Mouse (Mus musculus): Measurements from ENCODE around the gene Traf3ip2. TPM values are rescaled to one million over a fixed set of nuclear protein-coding genes. Genes with fewer than 3 reads are reported as not detected.

Gene Traf3ip2
- polyA plus RNA-seq, 1 experiment from 2014 or later: 12.9 TPM

DNA sequence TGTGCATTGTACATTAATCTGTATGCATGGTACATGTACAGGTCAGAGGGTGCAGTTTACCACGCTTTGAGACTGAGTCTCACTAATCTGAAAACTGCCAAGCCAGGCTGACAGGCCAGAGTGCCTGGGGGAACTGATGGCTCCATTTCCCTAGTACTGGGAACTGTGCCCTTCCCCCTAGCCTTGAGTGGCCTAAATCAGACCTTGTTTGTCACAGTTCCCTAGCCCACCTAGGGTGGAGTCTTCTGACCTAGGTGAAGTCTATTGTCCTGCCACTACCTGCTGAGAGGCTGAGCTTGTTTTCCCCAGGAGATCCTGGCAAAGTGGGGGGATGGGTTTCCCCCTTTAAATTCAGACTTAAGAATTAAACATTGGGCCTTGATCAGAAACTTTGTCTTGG, 18.0 kb upstream of the Traf3ip2 start:
- WGBS: 60% methylated on average over 1 of the region's 1 CpGs
- Histone ChIP-seq H3K4me3 (ENCODE audit: low read depth, low read length) (no peak overlapping the region), H3K9ac (ENCODE audit: low read depth, low read length) (no peak overlapping the region), H3K4me1 (ENCODE audit: control insufficient read depth, insufficient read depth, low read length) (peaks cover 20% of the 10 kb centered on the region), H3K27ac (replicated peaks; ENCODE audit: low read depth, low read length) (no peak overlapping the region), H3K9me3 (ENCODE audit: control insufficient read depth, low read length) (peaks cover 10% of the 10 kb centered on the region), H3K27me3 (replicated peaks; ENCODE audit: control insufficient read depth, insufficient read depth, low read length) (no peaks in the 10 kb centered on the region), H3K36me3 (ENCODE audit: control insufficient read depth, insufficient read depth, low read length) (no peaks in the 10 kb centered on the region), H3K4me2 (ENCODE audit: low read depth, low read length) (no peak overlapping the region)
- ATAC-seq (ENCODE audit: low read depth) (no peak), DNase-seq (ENCODE audit: low spot score) (no peak)

DNA sequence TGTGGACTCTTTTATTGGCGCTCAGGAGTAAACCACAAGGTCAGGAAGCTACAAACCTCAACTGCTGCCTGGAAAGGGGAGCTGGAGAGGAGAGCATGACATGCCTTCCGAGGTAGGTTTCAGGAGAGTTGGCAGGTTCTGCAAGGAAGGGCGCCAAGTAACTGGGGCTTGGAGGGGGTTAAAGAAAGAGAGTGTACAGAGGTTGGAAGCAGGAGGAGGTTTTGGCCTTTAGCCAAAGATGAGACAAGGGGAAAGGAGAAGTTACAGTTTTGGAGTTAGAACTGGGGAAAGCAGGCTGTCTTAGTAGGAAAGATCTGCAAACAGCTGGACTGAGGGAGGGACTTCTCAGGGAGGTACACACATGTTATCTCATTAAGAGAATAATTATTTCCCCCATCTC, 16.9 kb upstream of the Traf3ip2 start:
- Histone ChIP-seq H3K36me3 (ENCODE audit: control insufficient read depth, insufficient read depth, low read length) (no peaks in the 10 kb centered on the region), H3K9ac (ENCODE audit: low read depth, low read length) (no peak overlapping the region), H3K4me1 (ENCODE audit: control insufficient read depth, insufficient read depth, low read length) (peaks cover 20% of the 10 kb centered on the region), H3K27me3 (replicated peaks; ENCODE audit: control insufficient read depth, insufficient read depth, low read length) (no peaks in the 10 kb centered on the region), H3K4me3 (ENCODE audit: low read depth, low read length) (no peak overlapping the region), H3K4me2 (ENCODE audit: low read depth, low read length) (no peak overlapping the region), H3K27ac (replicated peaks; ENCODE audit: low read depth, low read length) (peak overlapping the region; percentile 72), H3K9me3 (ENCODE audit: control insufficient read depth, low read length) (peaks cover 10% of the 10 kb centered on the region)
- 48% methylated on average over 3 of the region's 3 CpGs for WGBS
- ATAC-seq (ENCODE audit: low read depth): peak; percentile 64
- DNase-seq (ENCODE audit: low spot score): peak; percentile 87

DNA sequence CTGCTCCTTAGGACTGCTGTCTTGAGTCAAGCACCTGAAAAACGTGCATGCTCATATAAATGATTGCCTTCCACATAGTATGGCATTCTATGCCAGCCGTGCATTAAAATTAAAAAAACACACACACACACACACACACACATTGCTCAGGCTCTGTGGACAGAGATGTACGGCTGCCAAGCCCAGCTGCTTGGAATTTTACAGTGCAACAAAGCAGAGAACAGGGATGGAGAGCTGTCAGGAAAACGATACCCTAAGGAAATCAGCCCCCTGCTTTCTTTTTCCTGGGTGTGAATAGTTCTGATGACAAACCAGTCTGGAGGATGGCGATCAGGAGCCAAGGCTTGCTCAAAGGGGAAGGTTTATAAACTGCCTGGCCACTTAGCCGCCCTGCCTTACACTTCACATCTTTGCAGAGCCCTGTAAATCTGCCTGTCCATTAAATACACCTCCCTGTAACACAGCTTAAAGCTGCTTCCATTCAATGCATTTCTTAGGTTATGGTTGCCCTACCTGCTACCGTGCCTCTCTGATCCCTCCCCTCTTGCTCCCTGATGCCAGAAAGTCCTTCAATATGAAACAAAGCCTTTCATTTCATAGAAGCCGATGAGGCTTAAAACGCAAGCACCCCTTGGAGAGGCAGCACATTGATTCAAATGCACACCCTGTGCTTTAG, 15.5 kb upstream of the Traf3ip2 start:
- Histone ChIP-seq H3K9ac (ENCODE audit: low read depth, low read length) (0 out of 2 replicates have a peak overlapping the region, but pooled peaks have one; percentile 15), H3K4me3 (ENCODE audit: low read depth, low read length) (no peak overlapping the region), H3K4me2 (ENCODE audit: low read depth, low read length) (peak overlapping the region; percentile 5; the same call in 1 of the 2 replicates), H3K27ac (replicated peaks; ENCODE audit: low read depth, low read length) (peak overlapping the region; percentile 25; the same call in 1 of the 2 replicates), H3K36me3 (ENCODE audit: control insufficient read depth, insufficient read depth, low read length) (no peaks in the 10 kb centered on the region), H3K4me1 (ENCODE audit: control insufficient read depth, insufficient read depth, low read length) (peaks cover 20% of the 10 kb centered on the region), H3K9me3 (ENCODE audit: control insufficient read depth, low read length) (peaks cover 10% of the 10 kb centered on the region), H3K27me3 (replicated peaks; ENCODE audit: control insufficient read depth, insufficient read depth, low read length) (no peaks in the 10 kb centered on the region)
- peak; percentile 56; the same call in 1 of the 2 replicates for ATAC-seq (ENCODE audit: low read depth)
- WGBS: 29% methylated on average over 9 of the region's 9 CpGs
- peak; percentile 75 for DNase-seq (ENCODE audit: low spot score)

DNA sequence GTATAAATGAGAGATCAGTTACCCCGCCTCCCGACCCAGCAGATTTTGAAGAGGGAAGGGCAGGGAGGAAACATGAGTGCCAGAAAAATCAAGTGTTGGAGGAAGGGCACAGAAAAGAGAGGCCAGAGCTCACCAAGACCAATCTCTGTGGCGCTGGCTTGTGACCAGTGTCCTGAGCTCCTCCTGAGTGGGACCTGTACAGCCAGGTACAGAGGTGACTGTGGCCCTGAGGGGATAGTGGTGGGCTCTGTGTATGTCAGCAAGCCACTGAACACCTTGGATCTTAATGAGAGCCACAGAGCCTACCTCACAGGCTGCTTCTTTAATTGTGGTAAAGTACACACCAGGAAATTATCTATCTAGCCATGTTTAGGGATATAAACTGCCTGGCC, 14.9 kb upstream of the Traf3ip2 start:
- ATAC-seq (ENCODE audit: low read depth) (0 out of 2 replicates have a peak, but pooled peaks have one; percentile 13), DNase-seq (ENCODE audit: low spot score) (no peak)
- Histone ChIP-seq H3K4me1 (ENCODE audit: control insufficient read depth, insufficient read depth, low read length) (peaks cover 20% of the 10 kb centered on the region), H3K27me3 (replicated peaks; ENCODE audit: control insufficient read depth, insufficient read depth, low read length) (no peaks in the 10 kb centered on the region), H3K4me3 (ENCODE audit: low read depth, low read length) (no peak overlapping the region), H3K9ac (ENCODE audit: low read depth, low read length) (no peak overlapping the region), H3K27ac (replicated peaks; ENCODE audit: low read depth, low read length) (peak overlapping the region; percentile 25; the same call in 1 of the 2 replicates), H3K36me3 (ENCODE audit: control insufficient read depth, insufficient read depth, low read length) (no peaks in the 10 kb centered on the region), H3K9me3 (ENCODE audit: control insufficient read depth, low read length) (peaks cover 10% of the 10 kb centered on the region), H3K4me2 (ENCODE audit: low read depth, low read length) (no peak overlapping the region)
- 41% methylated on average over 3 of the region's 3 CpGs for WGBS

DNA sequence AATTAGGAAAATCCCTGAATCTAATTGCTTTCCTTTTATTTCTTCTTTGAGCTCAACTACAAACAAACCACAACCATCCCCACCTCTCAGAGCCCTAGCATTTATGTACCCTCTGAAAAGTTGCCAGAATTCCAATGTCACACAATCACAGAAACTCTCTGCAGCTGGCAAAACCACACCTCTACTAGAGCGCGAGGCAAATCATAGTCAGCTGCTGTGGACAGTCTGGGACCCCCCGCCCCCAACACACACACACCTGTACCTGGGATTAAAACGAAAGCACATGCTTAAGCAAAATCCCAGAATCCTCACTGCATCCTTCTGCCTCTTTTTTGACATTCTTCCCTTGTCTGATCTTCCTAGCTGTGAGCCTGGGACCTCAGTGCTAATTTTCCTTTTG, 13.1 kb upstream of the Traf3ip2 start:
- ATAC-seq (ENCODE audit: low read depth) (no peak), DNase-seq (ENCODE audit: low spot score) (no peak)
- no peaks in the 10 kb centered on the region for H3K36me3 ChIP-seq (ENCODE audit: control insufficient read depth, insufficient read depth, low read length)
- no peak overlapping the region for H3K9ac ChIP-seq (ENCODE audit: low read depth, low read length)
- no peak overlapping the region for H3K27ac ChIP-seq (replicated peaks; ENCODE audit: low read depth, low read length)
- no peaks in the 10 kb centered on the region for H3K27me3 ChIP-seq (replicated peaks; ENCODE audit: control insufficient read depth, insufficient read depth, low read length)
- H3K4me1 ChIP-seq (ENCODE audit: control insufficient read depth, insufficient read depth, low read length): peaks cover 20% of the 10 kb centered on the region
- no peak overlapping the region for H3K4me3 ChIP-seq (ENCODE audit: low read depth, low read length)
- H3K4me2 ChIP-seq (ENCODE audit: low read depth, low read length): no peak overlapping the region
- 74% methylated on average over 4 of the region's 4 CpGs for WGBS
- H3K9me3 ChIP-seq (ENCODE audit: control insufficient read depth, low read length): peaks cover 10% of the 10 kb centered on the region; the same call in 1 of the 2 replicates

DNA sequence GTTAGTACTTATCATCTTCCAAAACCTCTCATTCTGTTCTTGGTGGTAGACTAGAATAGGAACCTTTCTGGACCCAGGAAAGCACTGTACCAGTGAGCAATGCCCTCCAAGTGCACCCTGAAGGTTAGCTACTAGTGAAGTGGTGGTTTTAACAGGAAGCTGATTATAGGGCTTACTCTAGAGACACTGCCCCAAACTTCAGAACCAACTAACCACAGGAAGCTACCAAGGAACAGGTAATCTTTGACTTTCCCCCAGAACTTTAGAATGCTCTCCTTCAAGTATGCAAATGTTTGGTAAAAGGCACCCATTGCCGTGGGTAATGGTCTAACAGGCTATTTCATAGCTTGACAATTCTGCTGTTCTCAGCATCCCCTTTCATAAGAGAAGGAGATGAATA, 12.6 kb upstream of the Traf3ip2 start:
- 77% methylated on average over 1 of the region's 1 CpGs for WGBS
- no peak for ATAC-seq (ENCODE audit: low read depth)
- peaks cover 20% of the 10 kb centered on the region for H3K4me1 ChIP-seq (ENCODE audit: control insufficient read depth, insufficient read depth, low read length)
- no peak for DNase-seq (ENCODE audit: low spot score)
- H3K9ac ChIP-seq (ENCODE audit: low read depth, low read length): no peak overlapping the region
- H3K27me3 ChIP-seq (replicated peaks; ENCODE audit: control insufficient read depth, insufficient read depth, low read length): no peaks in the 10 kb centered on the region
- H3K4me2 ChIP-seq (ENCODE audit: low read depth, low read length): no peak overlapping the region
- no peak overlapping the region for H3K27ac ChIP-seq (replicated peaks; ENCODE audit: low read depth, low read length)
- no peak overlapping the region for H3K4me3 ChIP-seq (ENCODE audit: low read depth, low read length)
- peaks cover 15% of the 10 kb centered on the region; the same call in 1 of the 2 replicates for H3K9me3 ChIP-seq (ENCODE audit: control insufficient read depth, low read length)
- H3K36me3 ChIP-seq (ENCODE audit: control insufficient read depth, insufficient read depth, low read length): no peaks in the 10 kb centered on the region

DNA sequence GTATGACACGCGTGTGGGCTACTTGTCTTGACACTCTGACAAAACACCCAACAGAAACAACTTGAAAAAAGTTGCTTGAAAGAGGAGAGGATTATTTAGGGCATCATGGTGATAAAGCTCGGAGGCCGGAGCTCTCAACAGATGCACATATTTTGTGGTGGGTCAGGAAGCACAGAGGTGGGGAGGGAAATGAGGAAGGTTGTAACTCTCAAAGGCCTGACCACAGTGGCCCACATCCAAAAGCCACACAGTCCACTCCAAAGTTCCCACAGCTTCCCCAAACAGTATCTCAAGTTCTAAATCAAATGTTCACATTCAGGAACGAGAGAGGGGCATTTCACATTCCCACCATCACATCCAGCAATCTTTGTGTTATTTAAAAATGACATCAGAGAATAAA, 11.7 kb upstream of the Traf3ip2 start:
- Histone ChIP-seq H3K36me3 (ENCODE audit: control insufficient read depth, insufficient read depth, low read length) (no peaks in the 10 kb centered on the region), H3K4me3 (ENCODE audit: low read depth, low read length) (no peak overlapping the region), H3K4me2 (ENCODE audit: low read depth, low read length) (no peak overlapping the region), H3K27ac (replicated peaks; ENCODE audit: low read depth, low read length) (no peak overlapping the region), H3K27me3 (replicated peaks; ENCODE audit: control insufficient read depth, insufficient read depth, low read length) (no peaks in the 10 kb centered on the region), H3K4me1 (ENCODE audit: control insufficient read depth, insufficient read depth, low read length) (peaks cover 14% of the 10 kb centered on the region), H3K9me3 (ENCODE audit: control insufficient read depth, low read length) (peaks cover 21% of the 10 kb centered on the region; the same call in 1 of the 2 replicates), H3K9ac (ENCODE audit: low read depth, low read length) (no peak overlapping the region)
- ATAC-seq (ENCODE audit: low read depth) (no peak), DNase-seq (ENCODE audit: low spot score) (no peak)
- 66% methylated on average over 5 of the region's 5 CpGs for WGBS

DNA sequence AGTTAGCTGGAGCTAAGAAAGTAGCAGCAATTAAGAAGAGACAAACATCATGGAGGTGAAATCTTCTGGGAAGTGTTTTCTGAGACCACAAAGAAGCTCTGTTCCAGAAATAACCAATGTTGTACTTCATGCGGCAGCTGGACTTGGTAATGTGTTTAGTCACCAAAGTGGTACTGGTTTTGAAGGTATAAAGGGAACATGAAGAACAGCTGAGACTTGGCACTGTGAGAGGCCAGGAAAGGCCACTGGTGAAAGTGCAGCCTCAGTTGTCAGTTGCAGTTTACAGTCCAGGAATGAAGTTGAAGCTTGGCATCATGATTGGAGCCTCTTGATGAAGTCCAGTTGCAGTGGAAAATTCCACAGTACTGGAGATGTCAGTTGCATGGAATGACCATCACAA, 6.3 kb upstream of the Traf3ip2 start:
- WGBS: 91% methylated on average over 1 of the region's 1 CpGs
- H3K36me3 ChIP-seq (ENCODE audit: control insufficient read depth, insufficient read depth, low read length): no peaks in the 10 kb centered on the region

DNA sequence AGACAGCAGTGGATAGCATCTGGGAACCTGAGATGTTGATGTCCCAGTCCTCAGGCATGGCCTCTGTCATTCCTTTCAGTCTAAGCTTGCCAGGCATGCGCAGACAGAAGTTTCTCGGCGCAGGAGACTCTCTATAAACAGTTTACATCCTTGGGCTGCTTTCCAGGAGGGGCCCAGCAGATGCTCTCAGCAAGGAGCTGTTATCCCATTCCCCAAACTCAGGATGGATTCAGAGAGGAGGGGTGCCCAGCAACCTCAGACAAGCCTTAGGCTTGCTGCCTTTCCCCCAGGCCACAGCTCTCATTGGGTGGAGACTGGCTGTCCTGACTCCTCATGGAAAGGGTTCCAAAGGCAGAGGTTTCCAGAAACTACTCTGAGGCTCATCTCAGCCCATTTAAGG, 1.5 kb upstream of the Traf3ip2 start:
- peak; percentile 77 for DNase-seq (ENCODE audit: low spot score)
- WGBS: 46% methylated on average over 3 of the region's 3 CpGs
- H3K4me2 ChIP-seq (ENCODE audit: low read depth, low read length): no peak overlapping the region

More for the DNA sequence above, 6.3 kb upstream of the Traf3ip2 start:
- Histone ChIP-seq H3K4me1 (ENCODE audit: control insufficient read depth, insufficient read depth, low read length) (peaks cover 3% of the 10 kb centered on the region; the same call in 1 of the 2 replicates), H3K27ac (replicated peaks; ENCODE audit: low read depth, low read length) (no peak overlapping the region), H3K27me3 (replicated peaks; ENCODE audit: control insufficient read depth, insufficient read depth, low read length) (no peaks in the 10 kb centered on the region), H3K4me2 (ENCODE audit: low read depth, low read length) (no peak overlapping the region), H3K9me3 (ENCODE audit: control insufficient read depth, low read length) (peaks cover 29% of the 10 kb centered on the region; the same call in 1 of the 2 replicates), H3K9ac (ENCODE audit: low read depth, low read length) (no peak overlapping the region), H3K4me3 (ENCODE audit: low read depth, low read length) (no peak overlapping the region)
- ATAC-seq (ENCODE audit: low read depth): no peak
- no peak for DNase-seq (ENCODE audit: low spot score)

More for the DNA sequence above, 1.5 kb upstream of the Traf3ip2 start:
- Histone ChIP-seq H3K27me3 (replicated peaks; ENCODE audit: control insufficient read depth, insufficient read depth, low read length) (no peaks in the 10 kb centered on the region), H3K9me3 (ENCODE audit: control insufficient read depth, low read length) (peaks cover 6% of the 10 kb centered on the region; the same call in 1 of the 2 replicates), H3K36me3 (ENCODE audit: control insufficient read depth, insufficient read depth, low read length) (no peaks in the 10 kb centered on the region), H3K9ac (ENCODE audit: low read depth, low read length) (no peak overlapping the region), H3K27ac (replicated peaks; ENCODE audit: low read depth, low read length) (peak overlapping the region; percentile 24; the same call in 1 of the 2 replicates), H3K4me3 (ENCODE audit: low read depth, low read length) (no peak overlapping the region), H3K4me1 (ENCODE audit: control insufficient read depth, insufficient read depth, low read length) (peaks cover 36% of the 10 kb centered on the region)
- no peak for ATAC-seq (ENCODE audit: low read depth)

Data from embryonic facial prominence, embryonic 14.5 days (tissue).